Mouse (Mus musculus) gastrocnemius, postnatal 10 days (tissue): ENCODE data around the gene Rbm34. TPM values are rescaled to one million over a fixed set of nuclear protein-coding genes. Genes with fewer than 3 reads are reported as not detected.
"Not testable (repeated sequence)": the region's sequence is repeated elsewhere in the genome, so short reads cannot be mapped to it uniquely, and the experiment has no call there.

Experiments
- DNase-seq: peaks from one replicate; pipeline ENCODE4 v3.0.0; 2021; ENCODE audit warnings: mixed read lengths
- total RNA-seq, 2 experiments: library from RNA; stranded (reverse); gene quantifications; 2 replicates each; pipeline ENCODE4 v1.2.3; 2021

Rbm34 gene
- total RNA-seq, 2 experiments from 2014 or later: 6.6 to 9.0 TPM

DNA sequence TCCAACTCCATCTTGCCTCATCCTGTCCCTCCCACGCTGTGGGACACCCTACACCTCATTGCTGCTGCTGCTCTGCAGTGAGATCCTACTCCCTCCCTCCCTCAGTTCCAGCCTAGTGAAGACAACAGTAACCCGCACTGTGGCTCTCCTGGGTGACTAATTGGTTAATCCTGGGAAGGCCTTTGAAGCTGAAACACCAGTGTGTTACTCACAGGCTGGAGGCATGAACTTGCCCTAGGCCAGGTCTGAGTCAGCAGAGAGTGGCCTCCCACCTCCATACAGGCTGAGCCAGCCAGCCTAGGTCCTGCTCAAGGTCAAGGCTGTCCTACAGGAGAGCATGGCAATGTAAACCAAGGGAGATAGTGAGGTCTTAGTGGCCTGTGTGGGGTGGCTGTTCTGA, 51.6 kb downstream of the Rbm34 start:
- DNase-seq: no peak

DNA sequence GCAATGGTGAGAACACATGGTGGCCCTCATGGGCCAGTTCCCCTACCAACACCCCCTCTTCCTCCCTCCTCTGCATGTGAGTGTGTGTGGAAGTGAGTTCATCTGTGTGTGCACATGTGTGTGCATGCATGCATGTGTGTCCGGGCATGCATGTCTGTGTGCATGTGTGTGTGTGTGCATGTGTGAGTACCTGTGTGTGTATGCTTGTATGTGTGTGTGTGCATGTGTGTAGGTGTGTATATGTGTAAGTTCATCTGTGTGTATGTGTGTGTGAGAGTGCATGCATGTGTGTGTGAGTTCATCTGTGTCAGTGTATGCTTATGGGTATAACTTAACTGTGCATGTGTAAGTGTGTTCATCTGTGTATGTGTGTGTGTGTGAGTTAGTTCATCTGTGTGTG, 52.5 kb downstream of the Rbm34 start:
- DNase-seq: no peak

DNA sequence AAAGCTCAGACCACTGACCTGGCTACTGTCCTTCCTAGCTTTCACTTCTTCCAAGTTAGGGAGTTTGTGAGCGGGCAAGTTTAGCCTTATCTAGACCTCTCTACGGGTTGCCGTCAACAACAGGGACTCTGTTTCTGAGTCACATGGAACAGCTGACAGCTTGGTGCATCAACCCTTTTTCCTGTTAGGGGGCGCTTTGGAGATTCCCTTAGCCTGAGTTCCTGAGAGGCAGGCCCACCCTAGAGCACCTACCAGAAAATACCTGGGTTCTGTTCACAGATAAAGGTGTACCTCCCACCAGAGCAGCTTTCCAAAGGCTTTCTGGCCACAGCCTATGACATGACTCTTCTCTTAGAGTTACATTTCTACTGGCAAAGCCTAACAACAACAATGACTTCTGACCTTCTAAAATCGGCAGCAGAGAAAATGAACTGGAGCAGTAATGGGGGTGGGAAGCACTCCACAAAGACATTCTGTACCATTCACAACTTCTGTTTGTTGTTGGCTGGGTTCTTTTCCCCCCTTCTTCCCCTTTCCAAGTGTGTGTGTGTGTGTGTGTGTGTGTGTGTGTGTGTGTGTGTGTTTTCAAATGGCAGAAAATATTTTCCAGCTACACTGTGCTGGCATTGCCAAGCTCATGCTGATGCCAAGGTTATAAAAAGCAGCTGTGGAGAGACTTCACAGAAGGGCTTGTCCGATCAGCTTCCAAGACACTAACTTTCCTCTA, 53.5 kb downstream of the Rbm34 start:
- DNase-seq: peak; percentile 51

DNA sequence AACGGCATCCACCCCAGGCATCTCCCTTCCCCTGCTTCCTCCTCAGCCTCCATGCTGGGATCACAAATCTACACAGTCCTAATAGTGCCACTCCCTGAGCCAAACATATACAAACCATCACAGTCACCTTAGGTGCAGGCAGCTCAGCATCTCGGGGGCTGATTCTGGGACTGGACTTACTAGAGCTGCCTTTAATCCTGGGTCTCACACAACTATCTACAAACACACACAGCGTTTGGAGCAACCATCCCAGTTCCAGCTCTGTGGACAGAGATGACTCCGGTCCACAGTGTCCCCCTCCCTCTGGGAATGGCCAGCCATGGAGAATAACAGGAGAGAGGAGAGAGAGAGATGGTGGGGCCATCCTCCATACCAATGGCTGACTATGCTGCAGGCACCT, 54.3 kb downstream of the Rbm34 start:
- no peak for DNase-seq

- DNase-seq: no peak
Observed at GRCm38 (mm10) chr8:126914609-126915375, 56.1 kb downstream of the Rbm34 start.

DNA sequence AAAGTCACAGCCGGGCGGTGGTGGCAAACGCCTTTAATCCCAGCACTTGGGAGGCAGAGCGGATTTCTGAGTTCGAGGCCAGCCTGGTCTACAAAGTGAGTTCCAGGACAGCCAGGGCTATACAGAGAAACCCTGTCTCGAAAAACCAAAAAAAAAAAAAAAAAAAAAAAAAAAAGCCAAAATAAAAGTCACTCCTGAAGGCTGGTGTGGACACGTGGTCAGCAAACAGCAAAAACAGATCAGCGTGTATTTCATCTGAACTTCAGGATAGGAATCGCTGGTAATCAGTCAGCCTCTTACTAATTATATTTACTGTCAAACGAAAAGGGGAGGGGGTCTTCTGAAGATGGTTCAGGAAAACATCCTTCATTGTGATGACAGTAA, 56.8 kb downstream of the Rbm34 start:
- DNase-seq: not testable (repeated sequence)

DNA sequence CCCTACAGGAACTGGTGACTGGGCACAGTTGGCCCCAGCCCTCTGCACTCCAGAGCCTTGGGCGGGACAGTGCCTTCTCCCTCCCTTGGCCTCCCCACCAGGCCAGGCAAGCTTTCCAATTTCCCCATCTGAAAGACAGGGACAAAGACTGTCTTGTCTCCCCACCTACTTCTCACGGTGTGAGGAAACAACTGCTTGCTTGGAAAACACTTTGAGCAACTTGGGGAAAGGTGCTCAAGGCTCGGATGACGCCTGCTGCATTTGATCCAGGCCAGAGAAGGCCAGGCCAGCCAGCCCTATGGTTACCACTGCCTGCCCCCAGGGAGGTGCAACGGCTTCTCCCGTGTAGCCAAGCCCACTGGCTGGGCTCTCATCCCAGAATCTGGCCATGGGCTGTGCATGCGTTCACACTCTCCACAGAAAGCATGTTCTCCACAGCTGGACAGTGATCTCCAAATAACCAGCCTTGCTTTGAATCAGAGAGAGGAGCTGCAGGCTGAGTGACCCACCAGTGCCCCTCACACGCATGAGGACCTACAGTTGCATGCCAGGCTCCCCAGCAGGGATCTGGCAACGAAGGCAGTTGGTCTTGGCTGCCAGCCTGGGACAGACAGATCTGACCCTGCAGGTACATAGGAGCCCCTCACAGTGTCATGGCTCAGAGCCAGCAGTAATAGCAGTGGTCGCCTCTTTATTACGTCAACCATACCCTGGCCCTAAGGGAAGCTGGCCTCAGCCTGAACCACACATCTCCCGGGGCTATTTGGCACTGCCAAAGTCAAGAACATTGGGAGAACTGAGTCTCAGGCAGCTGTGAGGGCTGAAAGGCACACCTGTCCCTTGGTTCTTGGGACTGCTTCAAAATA, 57.4 kb downstream of the Rbm34 start:
- peak; percentile 72 for DNase-seq

DNA sequence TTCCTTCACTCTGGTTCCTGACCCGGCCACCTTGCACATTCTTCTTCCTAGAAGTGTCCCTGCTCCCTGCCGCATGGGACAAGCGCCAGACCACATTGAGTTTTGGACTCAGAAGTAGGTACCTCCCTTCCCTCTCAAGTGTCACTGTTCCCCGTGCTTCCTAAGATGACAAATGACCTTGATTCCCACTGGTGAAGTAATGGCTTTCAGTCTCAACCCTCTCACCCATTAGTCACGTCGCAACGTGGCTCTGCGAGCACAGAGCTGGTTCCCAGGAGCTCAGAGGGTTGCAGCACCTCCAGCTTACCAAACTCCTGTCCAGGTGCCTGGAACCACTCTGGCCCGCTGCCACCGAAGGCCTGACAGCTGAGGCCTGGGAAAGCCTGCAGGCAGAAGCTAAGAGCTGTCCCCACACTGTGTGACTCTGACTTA, 61.5 kb downstream of the Rbm34 start:
- peak; percentile 55 for DNase-seq

GRCm38 (mm10) chr8:126908805-126909204, 62.1 kb downstream of the Rbm34 start:
- no peak for DNase-seq

GRCm38 (mm10) chr8:126907968-126908367, 62.9 kb downstream of the Rbm34 start:
- DNase-seq: no peak

- no peak for DNase-seq
Observed at GRCm38 (mm10) chr8:126907374-126907773, 63.5 kb downstream of the Rbm34 start.

GRCm38 (mm10) chr8:126905387-126905786, 65.5 kb downstream of the Rbm34 start:
- no peak for DNase-seq

- no peak for DNase-seq
Observed at GRCm38 (mm10) chr8:126903927-126904326, 66.9 kb downstream of the Rbm34 start.

- no peak for DNase-seq
Observed at GRCm38 (mm10) chr8:126903224-126903895, 67.5 kb downstream of the Rbm34 start.

GRCm38 (mm10) chr8:126901612-126902011, 69.3 kb downstream of the Rbm34 start:
- DNase-seq: no peak

- DNase-seq: no peak
Observed at GRCm38 (mm10) chr8:126901049-126901448, 69.8 kb downstream of the Rbm34 start.

Other genes starting within 250 kb of the Rbm34 start
- gene Tomm20, start 25.2 kb downstream of the Rbm34 start, total RNA-seq: 100 to 1,000 TPM; 114 to 122 TPM
- 10 to 100 TPM; 30.3 to 37.2 TPM for gene Pard3, start 92.8 kb upstream of the Rbm34 start, total RNA-seq